In genomic region chr17:35836178-35836965, GRCm38 (mm10) we compare ENCODE assay signal across 8 mouse cellular contexts. TPM values are rescaled to one million over a fixed set of nuclear protein-coding genes. Genes with fewer than 3 reads are reported as not detected.
DNase-seq lines count a peak whose midpoint lies in the region; ATAC-seq and TF ChIP-seq lines count a peak whose summit lies in the region.

No protein-coding gene starts in this region.

- no peaks in the 10 kb centered on the region for H3K9me3 ChIP-seq in embryonic facial prominence, embryonic 13.5 days
- H3K9me3 ChIP-seq in limb, embryonic 14.5 days (ENCODE audit: control insufficient read depth, low read length), result no peaks in the 10 kb centered on the region
- no peaks in the 10 kb centered on the region for H3K9me3 ChIP-seq in midbrain, embryonic 16.5 days (replicated peaks; ENCODE audit: control insufficient read depth, low read length, poor library complexity, severe bottlenecking)

- H3K4me2 ChIP-seq in embryonic facial prominence, embryonic 13.5 days, result peak overlapping the region; percentile 90
- peak overlapping the region; percentile 74 for H3K4me2 ChIP-seq in limb, embryonic 14.5 days (replicated peaks; ENCODE audit: low read depth, low read length, severe bottlenecking)
- peak overlapping the region; percentile 81 for H3K4me2 ChIP-seq in midbrain, embryonic 16.5 days (ENCODE audit: low read length)

- TF ChIP-seq POLR2A in heart, adult 2 months (IDR thresholded peaks at IDR 0.05; ENCODE audit: insufficient read depth, low read depth, low read length), result peak; percentile 36; the same call in 1 of the 2 replicates
- TF ChIP-seq POLR2A in limb, embryonic 14.5 days (IDR thresholded peaks at IDR 0.05; ENCODE audit: borderline replicate concordance, extremely low read depth, insufficient read depth, insufficient read length), result no peak

- TF ChIP-seq EP300 in heart, adult 2 months (IDR thresholded peaks at IDR 0.05; ENCODE audit: insufficient read depth, low read depth, low read length), result no peak

- peak overlapping the region; percentile 99 for H3K9ac ChIP-seq in embryonic facial prominence, embryonic 13.5 days
- H3K9ac ChIP-seq in heart, adult 2 months (ENCODE audit: low read depth, low read length), result peak overlapping the region; percentile 89
- H3K9ac ChIP-seq in limb, embryonic 14.5 days (ENCODE audit: low read depth, low read length, severe bottlenecking), result peak overlapping the region; percentile 92
- peak overlapping the region; percentile 93 for H3K9ac ChIP-seq in midbrain, embryonic 16.5 days (ENCODE audit: low read depth, low read length)

- intact Hi-C loops in heart, adult 2 months (cut with DNase I), result loop anchor here (1.0 to 10.0 kb wide), 3 partner anchors 13 to 138 kb away; partner anchors contain the start of genes Flot1 and Gnl1

- ATAC-seq in embryonic facial prominence, embryonic 13.5 days (ENCODE audit: insufficient number of reproducible peaks, insufficient read depth, low FRiP score, low TSS enrichment, low read depth), result no peak
- no peak for ATAC-seq in limb, embryonic 14.5 days (ENCODE audit: low FRiP score, low read depth)
- ATAC-seq in midbrain, embryonic 16.5 days, result 0 out of 2 replicates have a peak, but pooled peaks have one; percentile 3

- peak overlapping the region; percentile 98 for H3K27ac ChIP-seq in embryonic facial prominence, embryonic 13.5 days
- peak overlapping the region; percentile 91 for H3K27ac ChIP-seq in heart, adult 2 months
- peak overlapping the region; percentile 92 for H3K27ac ChIP-seq in limb, embryonic 14.5 days (replicated peaks; ENCODE audit: low read depth, low read length)
- peak overlapping the region; percentile 97 for H3K27ac ChIP-seq in midbrain, embryonic 16.5 days (ENCODE audit: low read length)

- no peaks in the 10 kb centered on the region for H3K27me3 ChIP-seq in embryonic facial prominence, embryonic 13.5 days
- no peaks in the 10 kb centered on the region for H3K27me3 ChIP-seq in heart, adult 2 months (ENCODE audit: control insufficient read depth, insufficient read depth, low read length)
- no peaks in the 10 kb centered on the region for H3K27me3 ChIP-seq in limb, embryonic 14.5 days (ENCODE audit: control insufficient read depth, insufficient read depth, low read length)
- H3K27me3 ChIP-seq in midbrain, embryonic 16.5 days (ENCODE audit: control insufficient read depth, insufficient read depth, low read depth, low read length), result no peaks in the 10 kb centered on the region

- H3K36me3 ChIP-seq in embryonic facial prominence, embryonic 13.5 days, result peaks cover 54% of the 10 kb centered on the region
- H3K36me3 ChIP-seq in heart, adult 2 months (ENCODE audit: control insufficient read depth, insufficient read depth, low read length), result peaks cover 5% of the 10 kb centered on the region; the same call in 1 of the 2 replicates
- peaks cover 56% of the 10 kb centered on the region for H3K36me3 ChIP-seq in limb, embryonic 14.5 days (ENCODE audit: control insufficient read depth, insufficient read depth, low read length)
- peaks cover 21% of the 10 kb centered on the region for H3K36me3 ChIP-seq in midbrain, embryonic 16.5 days (ENCODE audit: control insufficient read depth, insufficient read depth, low read length)

- peak overlapping the region; percentile 86 for H3K4me3 ChIP-seq in embryonic facial prominence, embryonic 13.5 days
- peak overlapping the region; percentile 72 for H3K4me3 ChIP-seq in heart, adult 2 months
- peak overlapping the region; percentile 52 for H3K4me3 ChIP-seq in limb, embryonic 14.5 days (replicated peaks; ENCODE audit: low read length)
- H3K4me3 ChIP-seq in midbrain, embryonic 16.5 days (ENCODE audit: low read depth, low read length), result peak overlapping the region; percentile 72

- WGBS in embryonic facial prominence, embryonic 13.5 days, result 6% methylated on average over 24 of the region's 24 CpGs
- 5% methylated on average over 24 of the region's 24 CpGs for WGBS in heart, adult 2 months
- 7% methylated on average over 24 of the region's 24 CpGs for WGBS in limb, embryonic 14.5 days
- 8% methylated on average over 24 of the region's 24 CpGs for WGBS in midbrain, embryonic 16.5 days

- H3K4me1 ChIP-seq in embryonic facial prominence, embryonic 13.5 days, result peaks cover 34% of the 10 kb centered on the region
- peaks cover 9% of the 10 kb centered on the region for H3K4me1 ChIP-seq in heart, adult 2 months (ENCODE audit: control insufficient read depth, insufficient read depth, low read length)
- peaks cover 26% of the 10 kb centered on the region for H3K4me1 ChIP-seq in limb, embryonic 14.5 days (ENCODE audit: control insufficient read depth, insufficient read depth, low read length)
- peaks cover 41% of the 10 kb centered on the region for H3K4me1 ChIP-seq in midbrain, embryonic 16.5 days (ENCODE audit: control insufficient read depth, insufficient read depth, low read length)

- TF ChIP-seq CTCF in heart, adult 2 months (IDR thresholded peaks at IDR 0.05), result peak; percentile 95; the same call in 1 of the 2 replicates

- no peaks in the 10 kb centered on the region for H3K79me2 ChIP-seq in heart, adult 2 months (replicated peaks; ENCODE audit: control insufficient read depth, insufficient read depth, low read length)

- DNase-seq in 3T3-L1 (ENCODE audit: low read depth, low spot score), result peak; percentile 98
- peak; percentile 80 to 82 for DNase-seq in adrenal gland, postnatal 36 days
- peak; percentile 83 to 84 for DNase-seq in heart, adult 2 months
- peak; percentile 97 for DNase-seq in kidney, adult 9 months
- peak; percentile 98 for DNase-seq in limb, embryonic 14.5 days (ENCODE audit: low spot score)
- peak; percentile 60 to 82 for DNase-seq in spleen, postnatal 14 days (ENCODE audit: low spot score in 2 of 2)

RNA-seq across cellular contexts. Expression of gene Tubb5, which starts 1.7 kb away (rescaled TPM):
- 100 to 1,000 TPM; 188 to 218 TPM for total RNA-seq in adrenal gland, postnatal 36 days (2021)
- 1,166 and 1,221 TPM in 2 replicates for polyA plus RNA-seq in embryonic facial prominence, embryonic 13.5 days (2015; fragmentation: Nextera tagmentation; extraction: Ambion mirVana)
- total RNA-seq in heart, adult 2 months (2021), result 10 to 100 TPM; 83.0 to 90.1 TPM
- 108 and 134 TPM in 2 replicates for polyA plus RNA-seq in heart, adult 2 months (2012; rRNA removed)
- polyA plus RNA-seq in limb, embryonic 14.5 days (2012; rRNA removed), result 1,341 and 1,699 TPM in 2 replicates
- 808 and 880 TPM in 2 replicates for polyA plus RNA-seq in limb, embryonic 14.5 days (2014; fragmentation: Nextera tagmentation; extraction: Ambion mirVana)
- polyA plus RNA-seq in midbrain, embryonic 16.5 days (2015; fragmentation: Nextera tagmentation; extraction: Ambion mirVana), result 1,852 and 1,913 TPM in 2 replicates

RNA-seq across cellular contexts. Expression of gene Mdc1, which starts 4.9 kb away (rescaled TPM):
- 10 to 100 TPM; 18.3 to 18.7 TPM for total RNA-seq in adrenal gland, postnatal 36 days (2021)
- 15.7 and 21.0 TPM in 2 replicates for polyA plus RNA-seq in embryonic facial prominence, embryonic 13.5 days (2015; fragmentation: Nextera tagmentation; extraction: Ambion mirVana)
- total RNA-seq in heart, adult 2 months (2021), result 10 to 100 TPM; 13.2 to 13.3 TPM
- 4.2 and 8.3 TPM in 2 replicates for polyA plus RNA-seq in heart, adult 2 months (2012; rRNA removed)
- 24.9 and 28.8 TPM in 2 replicates for polyA plus RNA-seq in limb, embryonic 14.5 days (2012; rRNA removed)
- 12.2 and 13.9 TPM in 2 replicates for polyA plus RNA-seq in limb, embryonic 14.5 days (2014; fragmentation: Nextera tagmentation; extraction: Ambion mirVana)
- 8.6 and 10.3 TPM in 2 replicates for polyA plus RNA-seq in midbrain, embryonic 16.5 days (2015; fragmentation: Nextera tagmentation; extraction: Ambion mirVana)

RNA-seq across cellular contexts. Expression of gene Flot1, which starts 13.3 kb away (rescaled TPM):
- 10 to 100 TPM; 60.5 to 73.4 TPM for total RNA-seq in adrenal gland, postnatal 36 days (2021)
- polyA plus RNA-seq in embryonic facial prominence, embryonic 13.5 days (2015; fragmentation: Nextera tagmentation; extraction: Ambion mirVana), result 61.0 and 67.2 TPM in 2 replicates
- 100 to 1,000 TPM; 133 to 148 TPM for total RNA-seq in heart, adult 2 months (2021)
- polyA plus RNA-seq in heart, adult 2 months (2012; rRNA removed), result 138 and 144 TPM in 2 replicates
- 61.8 and 66.3 TPM in 2 replicates for polyA plus RNA-seq in limb, embryonic 14.5 days (2012; rRNA removed)
- polyA plus RNA-seq in limb, embryonic 14.5 days (2014; fragmentation: Nextera tagmentation; extraction: Ambion mirVana), result 47.2 and 53.7 TPM in 2 replicates
- polyA plus RNA-seq in midbrain, embryonic 16.5 days (2015; fragmentation: Nextera tagmentation; extraction: Ambion mirVana), result 102 and 104 TPM in 2 replicates

RNA-seq across cellular contexts. Expression of gene Ier3, which starts 14.9 kb away (rescaled TPM):
- 10 to 100 TPM; 19.2 to 36.5 TPM for total RNA-seq in adrenal gland, postnatal 36 days (2021)
- 20.1 and 27.7 TPM in 2 replicates for polyA plus RNA-seq in embryonic facial prominence, embryonic 13.5 days (2015; fragmentation: Nextera tagmentation; extraction: Ambion mirVana)
- 10 to 100 TPM; 15.6 to 37.0 TPM for total RNA-seq in heart, adult 2 months (2021)
- 30.9 and 33.1 TPM in 2 replicates for polyA plus RNA-seq in heart, adult 2 months (2012; rRNA removed)
- polyA plus RNA-seq in limb, embryonic 14.5 days (2012; rRNA removed), result 10.8 and 12.2 TPM in 2 replicates
- 8.8 and 8.9 TPM in 2 replicates for polyA plus RNA-seq in limb, embryonic 14.5 days (2014; fragmentation: Nextera tagmentation; extraction: Ambion mirVana)
- polyA plus RNA-seq in midbrain, embryonic 16.5 days (2015; fragmentation: Nextera tagmentation; extraction: Ambion mirVana), result 8.9 and 10.5 TPM in 2 replicates

RNA-seq across cellular contexts. Expression of gene Nrm, which starts 24.7 kb away (rescaled TPM):
- 1 to 10 TPM; 6.7 to 7.5 TPM for total RNA-seq in adrenal gland, postnatal 36 days (2021)
- polyA plus RNA-seq in embryonic facial prominence, embryonic 13.5 days (2015; fragmentation: Nextera tagmentation; extraction: Ambion mirVana), result 49.0 and 53.5 TPM in 2 replicates
- 1 to 10 TPM; 1.8 TPM for total RNA-seq in heart, adult 2 months (2021)
- 5.3 and 5.6 TPM in 2 replicates for polyA plus RNA-seq in heart, adult 2 months (2012; rRNA removed)
- polyA plus RNA-seq in limb, embryonic 14.5 days (2012; rRNA removed), result 77.5 and 80.7 TPM in 2 replicates
- 49.5 and 56.4 TPM in 2 replicates for polyA plus RNA-seq in limb, embryonic 14.5 days (2014; fragmentation: Nextera tagmentation; extraction: Ambion mirVana)
- 13.5 and 14.6 TPM in 2 replicates for polyA plus RNA-seq in midbrain, embryonic 16.5 days (2015; fragmentation: Nextera tagmentation; extraction: Ambion mirVana)
